Mouse (Mus musculus) NIH3T3 (cell line): ENCODE measurements around the gene Mrpl39.

Experiments used
- DNase-seq: peaks from one replicate; pipeline ENCODE4 v3.0.0-alpha.2; 2012; ENCODE audit warnings: low read depth

The Mrpl39 gene

DNA sequence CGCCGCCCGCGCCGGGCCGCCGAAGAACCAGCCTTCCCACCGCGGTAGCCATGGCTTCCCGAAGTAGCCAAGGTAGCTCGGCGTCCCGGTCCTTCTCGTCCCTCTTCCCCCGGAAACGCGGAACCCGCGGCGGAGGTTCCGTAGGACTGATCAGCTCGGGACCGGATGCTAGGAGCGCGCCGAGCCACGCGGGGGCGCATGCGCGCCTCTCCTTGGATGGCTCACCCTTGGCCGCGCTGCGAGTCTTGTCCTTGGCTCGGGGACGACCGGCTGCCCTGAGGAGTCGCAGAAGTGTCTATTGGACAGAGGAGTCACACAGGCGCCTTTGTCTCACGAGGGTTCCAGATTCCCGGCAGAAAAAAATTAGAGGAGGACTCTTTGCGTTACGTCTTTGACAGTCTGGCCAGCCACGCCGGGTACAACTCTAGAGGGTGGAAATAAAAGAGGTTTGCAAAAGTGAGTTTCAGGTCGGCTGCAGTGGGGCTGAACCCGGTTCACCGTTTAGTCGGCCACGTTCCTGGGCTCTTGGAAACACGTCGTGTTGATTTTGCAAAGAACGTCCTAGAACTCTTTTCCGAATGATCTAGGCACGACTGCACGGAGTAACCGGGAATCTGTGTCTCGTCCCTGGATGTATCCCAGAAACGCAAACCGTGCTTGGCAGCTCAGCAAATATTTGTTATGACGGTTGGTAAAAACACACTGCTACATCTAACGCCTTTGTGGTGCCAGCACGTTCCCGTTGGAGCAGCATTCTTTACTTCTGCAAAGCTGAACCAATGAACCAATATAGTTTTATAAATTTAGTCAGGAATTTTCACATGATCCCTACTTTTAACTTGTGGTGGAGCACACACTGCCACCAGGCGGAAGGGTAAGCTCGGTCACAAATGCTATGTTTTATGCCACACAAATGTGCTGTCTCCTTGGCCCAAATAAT lies at the start of gene Mrpl39:
Mrpl39 (minus strand) TSS at position 577 of the 940 bp plus-strand sequence.
- DNase-seq = peak; percentile 98

DNA sequence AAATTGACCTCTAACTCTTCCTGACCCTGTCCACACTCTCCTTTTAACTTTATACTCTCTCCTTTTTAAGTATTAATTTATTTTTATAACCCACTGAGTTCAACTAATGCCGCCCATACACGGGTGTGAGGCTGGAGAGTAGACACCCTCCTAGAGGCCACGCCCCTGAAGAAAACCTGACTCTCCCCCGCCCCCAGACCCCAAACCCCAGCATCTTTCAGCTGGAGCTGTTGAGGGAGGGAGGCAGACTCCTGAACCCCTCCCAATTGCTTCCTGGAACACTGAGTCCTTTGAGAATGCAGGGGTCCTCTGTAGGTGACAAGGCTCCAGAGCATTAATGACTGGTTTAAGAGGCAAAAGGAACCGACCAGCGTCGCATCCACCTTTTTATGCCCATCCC lies 49.4 kb upstream of the Mrpl39 start:
- DNase-seq = no peak

DNA sequence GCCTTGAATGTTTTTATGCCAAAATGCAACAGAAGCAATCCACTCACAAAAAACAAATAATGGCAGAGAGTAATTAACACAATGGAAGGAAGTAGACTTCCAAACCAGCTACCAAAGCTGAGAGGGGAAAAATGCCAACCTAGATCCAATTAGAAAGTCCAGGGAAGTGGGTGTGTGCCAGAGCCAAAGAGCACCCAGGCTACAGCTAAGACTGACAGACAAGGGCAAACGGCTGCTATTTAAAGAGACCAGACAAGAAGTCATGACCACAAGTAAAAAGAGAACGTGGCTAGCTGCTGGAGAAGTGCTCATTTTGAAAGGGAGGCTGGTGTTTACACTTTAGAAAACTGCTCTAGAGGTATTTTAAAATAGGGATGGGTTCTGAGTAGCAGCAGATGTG lies 47.7 kb upstream of the Mrpl39 start:
- DNase-seq = peak; percentile 22

DNA sequence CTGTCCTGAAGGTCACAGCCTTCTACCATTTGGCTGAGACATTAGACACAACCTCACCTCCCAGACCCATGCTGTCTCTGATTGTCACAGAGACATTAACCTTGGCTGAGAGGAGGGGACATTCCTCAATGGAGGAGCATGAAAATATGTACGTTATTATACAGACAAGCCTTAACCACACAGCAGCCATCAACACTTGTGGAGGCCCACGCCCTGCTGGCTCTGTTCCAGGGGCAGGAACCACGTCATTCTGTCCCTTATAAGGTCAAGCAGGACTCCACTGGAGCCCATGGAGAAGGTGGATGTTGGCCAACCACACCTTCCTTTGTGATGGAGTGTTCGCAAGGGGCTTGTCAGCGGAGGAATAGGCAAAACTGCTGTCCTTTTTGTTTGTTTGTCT lies 44.2 kb upstream of the Mrpl39 start:
- no peak for DNase-seq

DNA sequence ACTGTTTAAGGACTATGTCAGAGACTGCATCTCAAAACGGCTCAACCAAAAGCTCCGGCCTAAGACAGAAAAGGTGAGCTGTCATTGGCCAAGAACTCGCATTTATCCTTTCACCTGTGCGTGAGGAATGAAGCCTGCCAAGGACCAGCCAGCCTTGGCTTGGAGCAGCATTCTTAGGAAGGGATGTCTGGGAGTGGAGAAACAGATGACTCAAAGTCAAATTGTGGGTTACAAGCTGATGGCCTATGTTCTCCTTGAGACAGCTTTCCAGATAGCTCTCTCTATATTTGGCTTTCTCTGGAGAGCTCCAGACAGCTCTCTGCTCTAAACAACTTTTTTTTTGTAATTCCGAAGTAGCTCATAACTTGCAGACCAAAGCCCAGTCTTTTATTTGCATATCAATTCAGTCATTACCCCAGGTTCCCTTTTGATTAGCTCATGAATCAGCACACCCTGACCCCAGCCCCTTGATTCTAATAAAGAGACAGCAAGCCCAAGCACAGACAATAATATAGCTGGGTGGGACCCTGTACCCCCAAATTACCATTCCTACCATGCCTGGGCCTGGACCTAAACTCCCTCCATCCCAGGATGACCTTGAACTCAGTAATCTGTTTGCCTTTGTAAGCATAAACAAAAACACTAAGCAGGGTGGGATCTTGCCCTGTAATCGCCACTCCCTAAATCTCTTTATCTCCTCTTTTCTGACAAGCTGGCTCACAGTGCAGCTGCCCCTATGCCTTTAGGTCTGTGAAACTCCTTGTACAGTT lies 43.5 kb upstream of the Mrpl39 start:
- DNase-seq = no peak

DNA sequence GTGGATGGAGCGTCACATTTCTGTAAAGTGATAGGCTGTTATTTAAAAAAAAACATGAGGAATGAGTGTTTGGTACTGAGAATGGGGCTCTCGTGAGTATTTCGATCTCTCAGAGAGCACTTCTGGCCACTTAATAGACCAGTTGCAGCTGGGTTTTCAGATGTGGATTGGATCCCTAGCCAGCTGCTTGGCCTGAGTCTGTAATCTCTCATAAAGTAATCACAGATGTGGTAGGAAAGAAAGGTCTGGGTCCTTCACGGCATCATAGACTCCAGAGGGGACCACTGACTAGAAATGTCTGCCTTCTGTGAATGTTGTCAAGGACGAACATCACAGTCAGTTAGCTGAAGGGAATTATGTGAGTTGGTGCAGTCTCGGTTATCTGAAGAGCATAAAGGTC lies 42.9 kb upstream of the Mrpl39 start:
- DNase-seq = no peak

DNA sequence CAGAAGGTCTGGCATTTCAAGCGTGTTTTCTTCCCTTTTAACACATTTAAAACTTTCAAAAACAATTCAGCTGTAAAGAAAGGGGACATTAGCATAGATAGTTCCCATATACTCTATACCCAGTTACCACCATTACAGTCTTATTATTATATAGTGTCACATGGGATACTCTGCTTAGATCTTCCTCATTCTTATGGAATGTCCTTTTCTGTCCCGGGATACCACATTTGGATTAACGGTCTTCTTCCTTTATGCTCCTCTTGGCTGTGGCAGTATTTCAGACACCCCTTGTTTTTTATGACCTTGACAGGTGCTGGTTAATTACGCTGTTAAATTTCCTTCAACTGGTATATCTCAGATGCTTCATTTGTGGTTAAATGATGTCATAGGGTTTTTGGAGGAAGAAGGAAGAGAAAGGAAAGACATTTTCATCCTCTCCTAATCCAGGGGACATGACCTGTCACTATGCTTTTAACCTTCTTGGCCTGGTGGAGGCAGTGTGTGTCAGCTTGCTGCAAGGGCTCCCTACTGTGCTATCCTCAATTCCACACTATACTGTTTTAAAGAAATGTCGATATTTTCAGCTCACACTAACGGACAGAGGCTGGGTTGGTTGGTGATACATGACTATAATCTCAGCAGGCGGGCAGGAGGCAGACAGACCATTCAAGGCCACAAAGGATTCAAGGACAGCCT lies 40.7 kb upstream of the Mrpl39 start:
- no peak for DNase-seq

DNA sequence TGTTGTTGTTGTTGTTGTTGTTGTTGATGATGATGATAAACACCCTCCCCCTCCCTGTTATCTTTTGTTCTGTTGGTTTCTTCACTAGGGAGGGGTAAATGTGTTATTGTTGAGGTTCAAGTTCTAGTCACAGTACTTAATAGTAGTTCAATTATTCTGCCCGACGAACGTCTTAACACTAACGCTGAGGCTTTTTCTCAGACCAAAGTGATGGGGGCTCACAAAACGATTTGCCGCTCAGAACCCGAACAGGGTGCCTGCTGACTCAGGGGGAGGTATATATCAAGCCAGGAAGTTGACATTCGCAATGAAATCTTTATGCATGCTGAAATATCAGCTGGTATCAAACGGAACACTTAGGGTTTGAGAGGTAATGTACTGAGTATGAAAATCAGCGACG lies 39.8 kb upstream of the Mrpl39 start:
- DNase-seq = no peak

DNA sequence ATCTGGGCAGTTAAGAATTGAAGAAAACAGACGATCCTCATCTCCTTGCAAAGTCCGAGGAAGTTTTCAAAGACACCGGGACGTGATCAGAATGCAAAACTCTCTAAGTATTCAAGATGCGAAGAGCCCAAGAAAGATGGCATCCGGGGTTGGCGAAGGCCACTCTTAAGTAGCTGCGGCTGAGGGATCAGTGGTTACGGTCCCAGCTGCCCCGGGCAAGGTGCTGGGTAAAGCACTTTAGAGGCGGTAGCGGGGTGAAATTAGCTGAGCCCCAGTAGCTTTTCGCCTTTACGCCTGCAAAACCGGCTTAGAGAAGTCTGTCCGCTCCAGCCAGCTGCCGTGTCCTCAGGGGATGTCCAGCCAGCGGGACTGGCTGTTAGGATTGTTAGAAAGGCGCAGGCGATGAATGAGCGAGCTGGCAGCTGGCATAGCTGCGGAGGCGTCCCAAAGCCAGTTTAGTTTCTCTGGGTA lies 39.3 kb upstream of the Mrpl39 start:
- DNase-seq = no peak

DNA sequence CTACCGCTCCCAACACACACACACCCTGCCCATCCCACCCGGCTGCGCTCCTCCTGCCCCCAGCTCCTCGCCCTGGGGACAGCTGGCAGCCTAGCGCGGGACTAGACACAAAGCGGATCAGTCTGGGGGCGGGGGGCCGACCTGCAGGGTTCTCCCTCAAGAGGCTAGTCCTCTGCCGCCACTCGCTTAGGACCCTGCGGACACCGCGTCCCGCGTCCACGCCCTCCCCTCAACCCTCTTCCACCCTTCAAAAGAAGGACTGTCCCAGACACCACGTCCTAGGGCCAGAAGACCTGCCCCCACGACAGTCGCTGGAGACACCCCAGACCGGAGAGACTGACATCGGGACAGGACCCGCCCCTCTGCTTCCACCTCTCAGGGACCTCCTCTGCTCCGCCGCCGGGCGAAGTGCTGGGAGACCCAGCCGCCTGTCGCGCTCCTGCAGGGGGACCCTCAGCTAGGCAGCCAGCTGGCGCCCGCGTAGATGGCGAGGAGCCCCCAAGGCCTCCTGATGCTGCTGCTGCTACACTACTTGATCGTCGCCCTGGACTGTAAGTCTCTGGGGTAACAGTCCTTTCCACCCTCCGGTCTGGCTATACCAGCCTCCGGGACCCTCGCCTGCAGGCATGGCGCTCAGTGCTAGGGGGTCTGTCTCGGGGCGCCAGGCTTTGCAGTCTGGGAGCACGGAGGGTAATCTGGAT lies 38.6 kb upstream of the Mrpl39 start, which contains the start of gene Jam2:
Jam2 (plus strand) TSS at position 121 of the 701 bp plus-strand sequence.
- peak; percentile 30 for DNase-seq

DNA sequence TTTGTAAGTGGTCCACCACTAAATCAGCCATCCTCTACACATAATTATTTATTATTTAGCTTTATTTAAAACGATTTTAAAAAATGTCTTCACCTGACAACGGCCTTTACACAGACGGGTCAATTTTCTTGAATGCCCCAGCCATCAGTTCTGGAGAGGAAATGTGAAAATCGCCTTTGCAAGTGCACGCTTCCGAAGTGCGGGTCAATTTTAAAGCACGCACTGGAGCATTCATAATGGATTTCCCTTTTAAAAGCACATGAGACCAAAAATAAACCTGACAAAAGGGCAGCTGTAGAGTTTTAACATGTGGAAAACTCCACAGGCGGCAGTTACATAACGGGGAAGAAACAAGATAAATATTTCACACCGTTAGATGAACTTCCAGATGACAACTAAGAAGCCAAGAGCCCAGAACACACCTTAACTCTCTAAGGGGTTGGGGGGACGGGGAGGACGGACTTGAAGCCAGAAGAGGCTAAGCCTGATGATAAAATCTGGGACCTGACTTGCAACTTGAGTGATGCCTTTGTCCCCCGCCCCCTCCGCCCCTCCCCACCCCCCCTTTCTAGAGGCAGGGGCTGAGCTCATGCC lies 37.8 kb upstream of the Mrpl39 start:
- DNase-seq = no peak

DNA sequence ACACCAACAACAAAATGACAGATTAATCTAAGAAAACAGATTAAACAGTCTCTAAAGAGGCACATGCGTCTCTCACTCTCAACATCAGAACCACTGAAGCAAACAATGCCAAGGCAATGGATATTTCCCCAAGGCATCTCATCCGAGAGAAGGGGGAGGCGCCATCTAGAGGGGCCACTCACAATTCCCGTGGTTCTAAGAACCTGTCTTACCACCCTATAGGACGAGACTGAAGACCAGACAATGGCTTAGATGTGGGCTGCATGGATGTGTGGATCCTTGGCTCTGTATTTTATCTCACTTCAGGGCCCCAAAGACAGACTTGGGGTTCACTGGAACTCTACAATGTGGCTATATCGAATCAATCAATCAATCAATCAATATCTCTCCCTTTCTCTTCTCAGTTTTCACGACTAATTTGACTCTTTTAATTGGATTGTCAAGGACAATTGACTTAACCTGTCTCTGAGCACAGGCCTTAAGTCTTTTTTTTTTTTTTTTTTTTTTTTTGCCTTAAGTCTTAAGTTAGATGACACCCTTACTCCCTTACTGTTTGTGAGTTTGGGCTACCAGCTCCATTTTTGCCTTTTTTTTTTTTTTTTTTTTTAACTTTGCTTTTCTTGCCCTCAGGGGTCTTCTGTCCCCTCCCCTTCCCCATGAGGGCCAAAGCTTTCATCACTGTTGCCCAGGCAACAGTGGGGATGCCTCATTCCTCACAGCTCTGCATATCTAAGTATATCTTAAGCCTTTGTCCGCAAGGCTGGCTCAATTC lies 37.1 kb upstream of the Mrpl39 start:
- no peak for DNase-seq

DNA sequence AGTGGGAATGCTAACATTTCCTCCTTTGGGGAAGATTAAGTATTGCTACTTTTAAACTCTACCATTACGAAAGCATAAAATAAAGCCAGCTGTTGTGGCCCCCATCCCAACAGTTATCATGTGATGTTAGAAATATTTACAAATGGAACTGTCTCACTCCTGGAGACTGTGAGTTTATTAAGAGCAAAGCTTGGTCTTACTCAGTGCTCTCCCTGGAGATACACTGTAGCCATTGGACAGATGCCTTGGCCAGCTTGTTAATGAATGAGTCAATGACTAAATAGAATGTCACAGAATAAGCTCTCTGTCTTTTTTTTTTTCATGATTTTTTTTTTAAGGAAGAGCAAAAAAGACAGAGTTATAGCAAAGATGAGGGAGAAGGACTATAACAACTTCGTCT lies 35.9 kb upstream of the Mrpl39 start:
- DNase-seq = peak; percentile 91

DNA sequence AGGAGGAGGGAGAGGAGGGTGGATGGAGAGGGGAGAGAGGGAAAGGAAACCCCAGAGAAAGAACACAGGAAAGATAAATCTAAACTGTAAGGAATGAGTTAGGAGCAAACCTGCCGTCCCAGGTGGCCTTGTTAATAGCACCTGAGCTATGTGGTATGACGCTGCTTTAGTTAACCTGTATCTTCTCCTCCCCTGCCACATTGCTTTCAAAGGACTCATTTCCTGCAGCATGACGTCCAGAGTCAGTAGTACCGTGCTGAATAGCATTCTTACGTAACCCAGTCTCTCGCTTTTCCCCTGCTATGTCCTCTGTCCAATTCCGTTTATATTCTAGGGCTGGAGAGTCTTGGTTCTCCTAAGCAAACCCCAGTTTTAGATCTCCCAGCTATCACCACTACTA lies 35.3 kb upstream of the Mrpl39 start:
- DNase-seq = no peak

DNA sequence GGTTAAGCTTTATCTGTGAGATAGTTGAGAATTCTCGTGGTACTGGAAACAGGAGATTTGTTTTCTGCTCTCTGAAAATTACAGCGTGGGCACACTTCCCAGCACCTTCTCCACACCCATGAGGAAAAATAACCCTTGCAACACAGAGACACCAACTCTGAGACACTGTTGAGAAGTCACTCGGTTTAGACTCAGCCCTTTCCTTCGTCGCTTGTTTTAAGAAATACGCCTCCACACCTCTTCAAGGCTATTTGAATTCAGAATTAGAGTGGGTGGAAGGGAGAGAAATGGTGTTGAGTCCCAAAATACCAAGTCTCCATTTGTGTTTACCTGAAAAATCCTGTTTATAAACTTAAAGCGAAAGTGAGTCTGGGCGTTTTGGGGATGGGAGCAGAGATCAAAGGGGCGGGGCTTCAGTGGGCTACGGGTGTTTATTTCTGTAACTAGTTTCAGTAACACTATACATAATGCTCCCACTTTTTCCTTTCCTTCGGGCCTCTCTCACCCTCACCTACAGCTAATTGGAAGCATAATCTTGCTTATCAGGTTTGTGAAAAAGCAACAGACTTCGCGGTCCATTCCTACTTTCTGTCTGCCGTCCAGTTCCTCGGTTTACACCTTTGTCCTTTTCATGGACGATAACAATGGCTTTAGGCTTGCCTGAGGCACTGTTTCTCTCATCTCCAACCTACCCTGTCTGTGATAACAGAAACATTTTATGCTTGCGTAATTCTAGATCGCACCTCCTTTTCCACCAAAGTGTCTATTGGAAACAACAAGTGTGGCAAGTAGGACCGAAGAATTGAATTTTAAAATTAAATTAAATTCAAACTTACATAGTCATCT lies 34.3 kb upstream of the Mrpl39 start:
- DNase-seq = no peak

DNA sequence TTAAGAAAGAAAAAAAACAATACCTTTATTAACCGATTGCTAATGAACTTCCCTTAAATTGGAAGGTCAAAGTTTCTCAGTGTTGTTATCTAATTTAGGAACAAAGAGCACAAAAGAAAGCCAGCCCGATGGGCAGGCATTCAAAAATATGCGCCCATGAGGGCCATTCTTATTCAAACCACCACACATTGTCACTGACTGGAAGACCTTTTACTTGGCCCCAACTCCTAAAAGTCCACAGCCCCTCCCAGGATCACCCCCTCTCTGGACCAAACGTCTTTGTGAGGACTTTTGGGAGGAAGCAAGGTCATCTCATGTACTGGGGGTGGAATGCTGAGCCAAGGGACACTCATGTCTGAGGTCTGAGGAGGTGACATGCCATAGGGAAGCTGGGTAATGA lies 33.6 kb upstream of the Mrpl39 start:
- no peak for DNase-seq

DNA sequence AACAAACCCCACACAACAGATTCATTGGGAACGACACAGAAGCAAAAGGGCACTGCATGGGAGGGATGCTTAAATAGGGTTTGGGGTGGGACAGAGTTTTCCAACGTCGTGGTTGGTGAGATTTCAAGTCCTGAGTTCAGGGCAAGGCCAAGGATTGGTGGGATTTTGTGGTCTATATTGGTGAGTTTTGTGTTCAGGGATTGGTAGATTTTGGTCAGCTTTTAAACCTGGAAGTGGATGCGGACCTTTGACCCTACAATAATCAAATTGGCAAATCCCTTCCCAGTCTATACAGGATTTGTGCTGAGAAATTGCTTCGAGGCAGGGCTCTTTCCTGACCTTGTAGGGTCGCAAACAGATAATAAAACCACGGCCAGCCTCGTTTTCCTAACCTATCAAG lies 32.4 kb upstream of the Mrpl39 start:
- no peak for DNase-seq

DNA sequence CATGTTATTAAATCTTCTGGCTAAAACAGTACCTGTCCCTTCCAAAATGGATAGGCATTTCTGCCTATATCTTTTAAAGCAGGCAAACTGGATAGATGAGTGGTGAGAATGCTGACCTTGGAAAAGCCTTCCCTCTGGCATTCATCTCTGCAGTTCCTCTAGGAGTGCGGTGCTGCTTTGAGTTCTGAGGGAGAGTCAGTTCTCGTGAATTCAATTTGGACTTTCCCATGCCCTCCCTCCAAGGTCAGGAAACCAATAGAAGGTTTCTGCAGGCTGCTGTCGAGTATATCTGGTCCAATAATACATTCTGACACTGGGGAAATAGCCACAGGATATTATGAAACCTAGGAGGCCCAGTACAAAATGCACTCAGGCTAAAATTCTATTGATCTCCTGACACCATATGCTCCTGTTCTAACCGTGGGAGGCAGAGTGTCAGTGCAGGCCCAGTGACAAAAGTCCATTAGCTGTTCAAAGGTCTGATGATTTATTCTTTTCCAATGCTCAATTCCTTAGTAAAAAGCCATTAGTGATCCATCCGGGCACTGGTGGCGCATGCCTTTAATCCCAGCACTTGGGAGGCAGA lies 10.3 kb upstream of the Mrpl39 start:
- DNase-seq = no peak
